Mouse (Mus musculus): ENCODE data around the gene Rab1b.

DNA sequence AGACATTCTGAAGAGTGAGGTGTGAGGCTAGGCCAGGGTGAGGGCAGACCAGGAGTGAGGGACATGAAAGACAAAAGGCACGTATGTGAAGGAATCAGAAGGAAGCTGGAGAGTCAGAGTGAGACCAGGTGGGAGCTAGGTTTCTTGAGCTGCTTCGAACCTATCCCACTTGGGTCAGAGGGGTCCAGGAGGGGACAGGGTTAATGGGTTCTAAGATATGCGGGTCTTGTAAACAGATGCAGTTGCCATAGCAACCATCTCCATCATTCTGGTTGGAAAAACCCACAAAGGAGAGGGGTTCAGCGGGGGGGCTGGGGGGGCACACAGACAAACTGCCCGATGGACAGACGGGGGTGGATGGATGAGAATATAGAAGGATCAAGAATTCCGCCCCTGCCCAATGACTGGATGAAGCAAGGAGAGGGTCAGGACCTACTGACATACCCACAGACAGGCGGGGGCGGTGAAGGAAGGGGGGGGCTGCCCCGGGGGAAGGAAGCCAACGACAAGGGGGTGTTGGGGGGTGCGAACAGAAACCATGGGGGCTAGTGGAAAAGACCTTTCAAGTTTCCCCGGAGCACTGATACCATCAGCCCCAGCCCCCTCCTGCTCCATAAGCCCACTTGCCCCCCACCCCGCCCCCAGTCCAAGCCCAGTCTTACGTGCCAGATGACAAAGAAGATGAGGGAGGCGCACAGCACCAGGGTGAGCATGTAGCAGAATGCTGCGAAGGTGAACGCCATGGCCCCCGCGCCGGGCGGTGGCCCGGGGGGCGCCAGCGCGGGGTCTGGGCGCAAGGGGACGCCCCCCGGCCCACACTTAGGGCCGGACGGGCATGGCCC lies 9.1 kb downstream of the Rab1b start:
- TF ChIP-seq CTCF (IDR thresholded peaks at IDR 0.05; ENCODE audit: borderline replicate concordance, control insufficient read depth, extremely low read depth, insufficient read depth, low read length, poor library complexity): no peak
- no peak for TF ChIP-seq POLR2A (IDR thresholded peaks at IDR 0.05; ENCODE audit: control insufficient read depth, extremely low read depth, insufficient read depth, low read length, poor library complexity)
